Mouse (Mus musculus): ENCODE measurements at regions not wholly inside any gene's neighbourhood (a gene's known extent, or its start where the extent isn't known, plus 50 kb on each side); places are given as distances from the start of the nearest gene placed in this dataset.
A peak's percentile ranks its signal among the peaks of the same experiment; 100 is the strongest.

GRCm38 (mm10) chr3:101516781-101517499, 87.5 kb downstream of the Atp1a1 start:
- no peak overlapping the region for H3K9ac ChIP-seq (ENCODE audit: low read length)
- H3K27me3 ChIP-seq (ENCODE audit: control insufficient read depth, insufficient read depth, low read length): no peaks in the 10 kb centered on the region
- 58% methylated on average over 15 of the region's 15 CpGs for WGBS
- no peak overlapping the region for H3K4me2 ChIP-seq (ENCODE audit: low read depth)
- peaks cover 5% of the 10 kb centered on the region; the same call in 1 of the 2 replicates for H3K4me1 ChIP-seq (ENCODE audit: control insufficient read depth, insufficient read depth, low read length)
- H3K27ac ChIP-seq (ENCODE audit: low read depth, low read length): no peak overlapping the region
- no peaks in the 10 kb centered on the region for H3K9me3 ChIP-seq (ENCODE audit: control insufficient read depth, low read length)
- H3K4me3 ChIP-seq (ENCODE audit: low read depth, low read length): no peak overlapping the region
- no peaks in the 10 kb centered on the region for H3K36me3 ChIP-seq (ENCODE audit: control insufficient read depth, insufficient read depth, low read length)
- no peak for ATAC-seq (ENCODE audit: insufficient read depth, low FRiP score, low TSS enrichment)
- no peak for DNase-seq (ENCODE audit: low spot score)

- Histone ChIP-seq H3K9me3 (ENCODE audit: control insufficient read depth, low read length) (no peaks in the 10 kb centered on the region), H3K4me1 (ENCODE audit: control insufficient read depth, insufficient read depth, low read length) (peaks cover 5% of the 10 kb centered on the region; the same call in 1 of the 2 replicates), H3K4me3 (ENCODE audit: low read depth, low read length) (no peak overlapping the region), H3K4me2 (ENCODE audit: low read depth) (no peak overlapping the region), H3K36me3 (ENCODE audit: control insufficient read depth, insufficient read depth, low read length) (no peaks in the 10 kb centered on the region), H3K27ac (ENCODE audit: low read depth, low read length) (no peak overlapping the region), H3K27me3 (ENCODE audit: control insufficient read depth, insufficient read depth, low read length) (no peaks in the 10 kb centered on the region), H3K9ac (ENCODE audit: low read length) (no peak overlapping the region)
- no peak for ATAC-seq (ENCODE audit: insufficient read depth, low FRiP score, low TSS enrichment)
- 93% methylated on average over 7 of the region's 7 CpGs for WGBS
- no peak for DNase-seq (ENCODE audit: low spot score)
Observed at GRCm38 (mm10) chr3:101515566-101515965, 88.9 kb downstream of the Atp1a1 start.

- ATAC-seq (ENCODE audit: insufficient read depth, low FRiP score, low TSS enrichment) (no peak), DNase-seq (ENCODE audit: low spot score) (peak; percentile 45)
- no peak overlapping the region for H3K4me2 ChIP-seq (ENCODE audit: low read depth)
- H3K9me3 ChIP-seq (ENCODE audit: control insufficient read depth, low read length): no peaks in the 10 kb centered on the region
- no peak overlapping the region for H3K4me3 ChIP-seq (ENCODE audit: low read depth, low read length)
- H3K27ac ChIP-seq (ENCODE audit: low read depth, low read length): no peak overlapping the region
- no peak overlapping the region for H3K9ac ChIP-seq (ENCODE audit: low read length)
- H3K27me3 ChIP-seq (ENCODE audit: control insufficient read depth, insufficient read depth, low read length): no peaks in the 10 kb centered on the region
- no peaks in the 10 kb centered on the region for H3K36me3 ChIP-seq (ENCODE audit: control insufficient read depth, insufficient read depth, low read length)
- 42% methylated on average over 13 of the region's 13 CpGs for WGBS
- H3K4me1 ChIP-seq (ENCODE audit: control insufficient read depth, insufficient read depth, low read length): peaks cover 5% of the 10 kb centered on the region; the same call in 1 of the 2 replicates
Observed at GRCm38 (mm10) chr3:101513611-101514311, 90.7 kb downstream of the Atp1a1 start.

Measured in neural tube, embryonic 11.5 days (tissue).